Mouse (Mus musculus) heart, postnatal 10 days (tissue): ENCODE data around the gene Ssna1. TPM values are rescaled to one million over a fixed set of nuclear protein-coding genes. Genes with fewer than 3 reads are reported as not detected.

Experiments used
- DNase-seq, 2 experiments: peaks; one replicate each; pipeline ENCODE4 v3.0.0; 2021
- intact Hi-C: fragments of 180-260 bp; cut with DNase I; formaldehyde crosslinking; loops from one replicate; pipeline ENCODE4 v1.15.1; 2025
- total RNA-seq, 2 experiments: library from RNA; stranded (reverse); gene quantifications; 2 replicates each; pipeline ENCODE4 v1.2.3; 2021

The Ssna1 gene
- total RNA-seq = 10 to 100 TPM; 49.4 to 55.2 TPM

DNA sequence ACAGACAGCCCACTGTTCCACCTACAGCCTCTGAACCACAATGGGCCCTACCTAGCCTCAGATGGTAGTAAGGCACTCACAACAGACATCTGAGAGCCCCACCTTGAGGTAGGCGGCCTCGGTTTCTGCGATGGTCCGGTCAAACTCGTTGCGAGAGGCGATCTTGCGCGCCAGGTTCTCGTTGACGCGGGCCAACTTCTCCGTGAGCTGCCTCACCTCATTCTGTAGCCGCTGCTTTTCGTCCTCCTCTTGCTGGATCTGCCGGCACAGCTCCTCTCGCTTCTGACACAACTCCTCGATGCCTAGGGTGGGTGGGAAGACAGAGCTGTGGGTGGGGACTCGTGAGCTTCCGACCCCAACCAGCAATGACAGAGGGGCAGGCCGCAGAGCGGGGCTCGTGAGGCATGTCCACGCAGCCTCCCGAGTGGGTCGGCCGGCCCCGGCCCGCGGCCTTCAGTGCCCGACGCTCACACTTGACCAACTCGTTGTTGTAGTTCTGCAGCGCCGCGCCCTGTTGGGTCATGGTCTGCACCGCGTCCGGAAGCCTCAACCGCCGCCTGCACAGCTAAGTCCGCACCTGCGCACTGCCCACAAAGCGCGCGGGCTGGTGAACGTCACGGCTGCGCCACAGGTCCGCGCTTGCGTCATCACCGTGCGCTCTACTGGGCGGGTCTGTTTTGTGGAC is at the start of gene Ssna1, which contains the start of gene Anapc2:
Gene Ssna1 (minus strand): TSS at position 612 of the 685 bp plus-strand sequence.
Gene Anapc2 (plus strand): TSS at position 652 of the 685 bp plus-strand sequence.
- DNase-seq = peak; percentile 98 to 99
- intact Hi-C loops = loop anchor here (5.0 kb wide), 1 partner anchor 60 kb away; the partner anchor contains the start of gene Man1b1

DNA sequence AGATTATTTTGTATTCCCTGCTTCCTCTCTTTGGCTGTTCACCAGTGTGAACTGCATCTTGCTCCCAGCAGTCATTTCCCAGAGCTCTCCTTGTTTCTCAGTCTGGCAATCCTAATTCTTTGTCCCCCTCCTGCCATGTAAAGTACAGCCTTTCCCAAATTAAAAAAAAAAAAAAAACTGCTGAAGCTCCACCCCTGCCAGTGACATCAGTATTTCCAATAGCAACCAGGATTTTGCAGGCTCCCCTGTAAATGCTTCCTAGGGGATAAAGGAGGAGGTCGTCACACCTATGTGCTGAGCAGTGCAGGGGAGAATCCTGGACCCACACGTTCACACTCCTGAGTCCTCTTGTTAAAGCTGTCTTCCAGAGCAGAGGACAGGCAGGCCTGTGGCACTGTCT is 47.8 kb upstream of the Ssna1 start:
- intact Hi-C loops = no loop called here
- no peak for DNase-seq

DNA sequence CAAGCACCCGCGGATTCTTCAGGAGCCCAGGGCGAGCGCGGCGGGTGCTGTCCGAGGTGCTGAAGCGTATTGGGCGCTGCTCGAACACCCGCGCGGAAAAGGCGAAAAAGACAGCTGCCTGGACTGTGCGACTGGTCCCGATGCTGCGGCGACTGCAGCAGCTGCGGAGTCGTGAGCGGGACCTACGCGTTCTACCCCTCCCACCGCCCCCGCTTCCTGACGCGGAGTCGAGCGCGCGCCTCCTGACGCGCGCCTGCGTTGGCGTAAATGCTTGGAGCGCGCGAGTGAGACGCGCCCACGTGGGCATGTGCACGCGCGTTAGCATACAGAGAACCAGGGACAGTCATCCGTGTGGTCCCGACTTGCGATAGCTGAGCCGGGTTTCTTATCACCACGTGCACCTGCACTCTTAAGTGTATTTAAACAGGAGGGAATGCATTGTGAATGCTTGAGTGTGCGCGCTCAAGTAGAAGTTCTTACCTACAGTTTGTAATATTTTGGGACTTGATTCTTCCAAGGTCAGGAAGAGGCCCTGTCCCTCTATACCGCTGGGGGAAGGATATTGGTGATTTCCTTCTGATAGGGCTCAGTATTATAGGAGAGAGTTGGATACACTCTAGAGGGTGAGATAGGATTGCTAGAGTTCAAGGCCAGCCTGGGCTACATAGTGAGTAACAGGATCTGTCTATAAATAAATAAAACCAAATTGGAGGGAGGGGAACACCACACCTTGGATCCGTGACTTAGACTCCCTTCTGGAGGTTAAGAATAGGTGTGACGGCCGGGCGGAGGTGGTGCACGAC is 46.9 kb upstream of the Ssna1 start, which contains the start of gene Grin1:
Gene Grin1 (minus strand): TSS at position 217 of the 803 bp plus-strand sequence.
- DNase-seq = peak; percentile 70 to 76
- intact Hi-C loops = no loop called here

DNA sequence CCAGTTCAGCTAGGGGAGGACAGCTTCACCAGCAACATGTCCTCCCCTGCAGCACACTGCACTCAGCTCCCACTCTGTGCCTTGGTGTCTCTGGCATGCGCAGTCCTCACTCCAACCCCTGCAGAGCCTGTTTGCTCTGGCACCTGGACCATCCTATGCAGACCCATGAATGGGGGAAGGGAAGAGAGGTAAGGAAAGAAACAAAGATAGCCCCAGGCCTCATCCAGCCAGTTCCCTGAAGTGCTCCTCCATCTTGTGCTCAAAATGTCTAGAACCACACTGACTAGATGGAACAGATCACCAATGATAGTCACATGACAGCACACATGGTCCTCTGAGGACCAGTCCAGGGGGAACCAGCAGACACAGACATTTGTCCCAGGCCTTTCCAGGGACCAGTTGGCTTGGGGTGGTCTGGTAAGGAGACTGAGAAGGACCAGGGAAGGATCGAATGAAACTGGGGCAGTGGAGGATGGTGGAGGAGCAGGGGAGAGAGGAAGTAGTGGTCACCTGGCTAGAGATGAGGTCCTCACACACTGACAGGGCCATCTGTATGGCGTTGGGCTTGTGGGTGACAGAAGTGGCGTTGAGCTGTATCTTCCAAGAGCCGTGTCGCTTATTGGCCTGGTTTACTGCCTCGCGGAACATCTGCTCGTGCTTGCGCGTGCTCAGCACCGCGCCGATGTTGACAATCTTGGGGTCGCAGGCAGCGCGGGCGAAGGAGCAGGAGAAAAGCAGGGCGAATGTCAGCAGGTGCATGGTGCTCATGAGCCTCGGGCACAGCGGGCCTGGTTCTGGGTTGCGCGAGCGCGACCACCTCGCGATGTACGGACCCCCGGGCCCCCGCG is 46.1 kb upstream of the Ssna1 start:
- intact Hi-C loops = no loop called here
- peak in 1 of 2 experiments; percentile 10 for DNase-seq

DNA sequence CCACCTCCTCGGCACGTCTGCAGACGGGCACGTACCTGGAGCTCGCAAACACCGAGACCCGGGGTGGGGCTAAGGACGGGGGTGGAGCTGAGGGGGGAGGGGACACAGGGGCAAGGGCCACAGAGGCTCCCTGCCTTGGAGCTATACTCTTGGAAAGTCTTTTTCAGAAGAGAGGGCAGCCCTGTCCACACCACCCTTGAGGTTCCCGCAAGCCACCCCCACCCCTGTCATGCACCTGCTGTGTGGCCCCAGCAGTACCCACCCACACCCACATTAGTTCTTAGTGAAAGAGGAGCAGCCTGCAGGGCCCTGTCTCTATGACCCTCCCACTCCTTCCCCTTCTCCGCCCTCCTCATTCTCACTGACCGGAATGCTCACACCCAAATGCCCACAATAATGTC is 39.3 kb upstream of the Ssna1 start:
- intact Hi-C loops = no loop called here
- no peak for DNase-seq

DNA sequence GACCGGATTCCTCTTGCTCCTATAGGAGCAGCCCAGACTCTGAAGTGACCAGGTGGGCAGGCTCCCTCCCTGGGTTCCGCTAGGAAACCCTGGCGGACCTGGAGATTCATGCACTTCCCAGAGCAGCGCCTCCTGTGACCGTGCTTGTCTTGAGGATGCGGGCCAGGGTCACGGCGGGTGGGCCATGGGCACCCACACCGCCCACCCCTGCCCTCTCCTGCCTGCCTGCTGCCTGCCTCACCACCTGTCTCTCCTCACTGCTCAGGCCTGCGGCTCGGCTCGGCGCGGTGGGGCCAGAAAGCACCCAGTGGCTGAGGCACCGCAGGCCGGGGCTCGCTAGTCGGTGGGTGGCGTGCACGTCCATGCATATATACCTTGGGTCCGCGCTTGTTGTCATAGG is 38.7 kb upstream of the Ssna1 start:
- intact Hi-C loops = no loop called here
- DNase-seq = no peak

DNA sequence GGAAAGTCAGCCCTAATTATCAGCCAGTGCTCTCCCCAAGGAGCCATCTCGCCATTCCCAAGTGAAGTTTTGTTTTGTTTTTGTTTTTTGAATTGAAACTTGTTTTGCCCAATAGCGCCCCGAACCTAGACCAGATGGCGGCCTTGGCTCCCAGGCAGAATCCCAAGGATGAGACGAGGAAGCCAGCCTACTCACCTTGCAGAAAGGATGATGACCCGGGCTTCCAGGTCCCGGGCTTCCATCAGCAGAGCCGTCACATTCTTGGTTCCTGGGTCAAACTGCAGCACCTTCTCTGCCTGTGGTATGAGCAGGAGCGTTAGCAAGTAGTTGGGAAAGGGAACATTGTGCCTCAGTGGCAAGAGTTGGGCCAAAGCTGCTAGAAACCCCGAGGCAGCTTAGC is 37.9 kb upstream of the Ssna1 start:
- no peak for DNase-seq
- intact Hi-C loops = no loop called here

DNA sequence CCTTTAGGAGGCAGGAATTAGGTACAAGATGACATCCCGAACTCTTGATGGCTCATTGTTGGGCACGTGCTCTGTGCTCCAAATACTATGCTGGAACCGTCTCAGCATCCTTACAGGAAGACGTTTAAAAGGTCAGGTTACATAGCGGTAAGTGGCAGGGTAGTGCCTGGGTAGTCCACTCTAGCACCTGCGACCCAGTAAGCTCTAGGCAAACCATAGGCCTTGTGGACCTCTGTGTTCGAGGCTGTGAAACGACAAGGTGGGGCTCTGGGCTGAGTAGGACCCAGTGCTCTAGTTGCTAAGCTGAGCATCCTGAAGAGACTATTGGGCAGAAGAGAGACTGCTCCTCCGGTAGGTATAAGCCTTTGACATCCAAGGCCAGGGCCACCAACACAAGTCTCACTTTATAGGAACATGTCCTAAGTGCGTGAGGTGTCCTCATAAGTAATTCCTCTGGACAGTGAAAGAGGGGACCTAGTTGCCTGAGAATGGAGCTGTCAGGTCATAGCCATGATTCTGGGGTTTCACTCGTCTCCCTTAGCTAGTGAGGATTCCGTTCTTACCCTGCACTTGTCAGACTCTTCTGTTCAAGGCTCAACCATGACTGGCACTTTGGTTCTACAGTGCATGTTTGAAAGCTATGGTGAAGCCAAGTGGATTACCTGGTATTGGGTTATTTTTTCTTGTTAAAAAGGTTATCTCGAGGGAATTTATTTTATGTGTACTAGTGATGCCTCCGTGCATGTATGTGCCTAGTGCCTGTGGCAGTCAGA is 33.5 kb upstream of the Ssna1 start:
- intact Hi-C loops = no loop called here
- DNase-seq = no peak

DNA sequence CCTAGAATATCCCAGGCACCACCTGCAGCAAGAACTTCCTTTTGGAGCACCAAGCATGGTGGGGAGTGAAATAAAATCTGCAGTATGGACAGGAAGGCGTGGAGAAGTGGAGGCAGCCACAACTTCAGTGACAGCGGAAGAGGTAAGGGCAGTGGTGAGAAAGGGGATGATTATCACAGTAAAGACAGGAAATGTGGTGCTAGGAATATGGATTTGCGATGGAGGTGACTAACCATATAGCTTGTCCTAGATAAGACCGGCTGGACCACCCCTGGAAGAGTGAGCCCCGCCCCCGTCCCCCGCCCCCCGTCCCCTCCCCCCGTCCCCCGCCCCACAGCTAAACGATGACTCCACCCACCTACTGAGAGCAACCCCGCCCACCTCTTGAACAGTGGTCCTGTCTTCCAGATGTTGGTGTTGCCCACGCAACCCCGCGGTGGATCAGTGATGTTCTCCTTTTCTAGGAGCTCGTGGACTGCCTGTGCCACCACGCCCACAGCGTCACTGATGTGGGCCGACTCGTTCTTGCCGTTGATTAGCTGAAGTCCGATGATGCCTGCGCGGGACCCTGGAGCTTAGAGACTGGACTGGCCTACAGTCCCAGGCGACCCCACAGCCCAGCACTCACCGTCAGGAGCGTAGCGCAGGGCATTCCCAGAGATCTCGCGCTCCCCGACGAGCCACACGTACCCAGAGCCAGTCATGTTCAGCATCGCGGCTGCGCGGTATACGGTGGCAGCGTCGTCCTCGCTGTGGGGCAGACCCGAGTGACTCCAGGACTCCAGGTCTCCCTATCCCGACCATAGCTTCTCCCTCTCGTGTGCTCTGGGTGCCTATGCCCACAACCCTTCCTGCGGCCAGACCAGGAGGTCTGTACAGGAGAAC is 32.7 kb upstream of the Ssna1 start:
- no peak for DNase-seq
- intact Hi-C loops = no loop called here

DNA sequence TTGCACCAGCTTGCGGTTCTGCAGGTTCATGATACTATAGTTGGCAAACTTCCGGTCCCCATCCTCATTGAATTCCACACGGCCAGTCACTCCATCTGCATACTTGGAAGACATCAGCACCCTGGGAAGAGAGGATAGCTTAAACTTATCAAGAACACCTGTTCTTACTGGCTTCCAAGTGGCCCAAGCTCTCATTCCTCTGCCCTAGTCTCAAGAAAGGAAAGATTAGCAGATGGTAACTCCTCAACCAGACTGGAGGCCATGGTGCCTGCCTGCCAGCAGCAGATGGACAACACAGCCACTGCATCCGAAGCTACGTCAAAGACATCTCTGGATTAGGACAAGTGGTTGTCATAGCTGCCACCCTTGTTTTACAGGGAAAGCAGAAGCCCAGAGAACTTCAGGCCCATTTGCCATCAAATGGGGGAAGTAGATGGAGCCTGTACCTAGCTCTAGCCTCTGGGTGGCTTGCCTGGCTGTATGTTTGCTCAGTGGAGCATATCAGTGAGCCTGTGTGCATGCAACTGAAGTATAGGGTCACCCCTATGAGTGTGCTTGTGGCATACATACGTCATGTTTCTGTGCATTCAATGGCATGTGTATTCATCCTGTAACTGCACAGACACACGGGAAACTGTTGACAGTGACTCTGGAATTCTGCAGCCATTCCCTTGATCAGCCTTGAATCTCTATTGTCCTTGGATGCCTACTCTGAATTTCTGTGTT is 31.9 kb upstream of the Ssna1 start:
- intact Hi-C loops = no loop called here

DNA sequence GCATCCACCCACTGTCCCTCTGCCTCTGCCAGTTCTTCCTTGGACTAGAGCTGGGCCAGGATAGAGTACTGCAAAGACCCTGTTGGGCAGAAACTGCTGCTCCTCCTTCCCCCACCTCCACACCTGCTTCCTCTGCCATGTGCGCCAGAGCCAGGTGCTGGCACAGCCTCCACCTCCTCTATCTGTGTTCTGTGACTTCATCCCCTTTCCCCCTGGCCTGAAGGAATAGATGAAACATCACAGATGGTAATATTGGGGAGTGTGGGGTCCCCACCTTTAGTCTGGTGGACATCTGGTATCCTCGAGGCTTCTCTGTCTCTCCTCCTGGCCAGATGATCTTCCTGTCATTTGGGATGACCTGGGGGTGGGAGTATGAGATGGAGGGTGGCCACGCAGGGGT is 31.2 kb upstream of the Ssna1 start:
- no peak for DNase-seq
- intact Hi-C loops = no loop called here

More for the DNA sequence above, 31.9 kb upstream of the Ssna1 start:
- no peak for DNase-seq

DNA sequence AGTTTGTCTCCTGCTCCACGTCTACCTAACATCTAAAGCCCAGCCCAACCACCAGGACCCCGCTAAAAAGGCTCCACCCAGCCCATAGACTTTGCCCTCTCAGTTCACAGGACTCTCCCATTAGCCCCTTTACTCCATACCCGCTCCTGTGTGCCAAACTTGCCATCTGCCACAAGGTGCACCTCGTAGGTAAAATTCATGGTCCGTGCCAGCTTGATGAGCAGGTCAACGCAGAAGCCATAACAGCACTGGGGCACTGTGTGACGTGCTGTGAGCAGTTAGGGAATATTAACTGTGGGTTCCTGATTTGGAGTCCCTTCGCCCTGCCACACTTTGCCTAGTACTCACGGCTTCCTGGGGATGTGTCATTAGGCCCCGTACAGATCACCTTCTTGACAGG is 25.8 kb upstream of the Ssna1 start:
- DNase-seq = no peak
- intact Hi-C loops = no loop called here

DNA sequence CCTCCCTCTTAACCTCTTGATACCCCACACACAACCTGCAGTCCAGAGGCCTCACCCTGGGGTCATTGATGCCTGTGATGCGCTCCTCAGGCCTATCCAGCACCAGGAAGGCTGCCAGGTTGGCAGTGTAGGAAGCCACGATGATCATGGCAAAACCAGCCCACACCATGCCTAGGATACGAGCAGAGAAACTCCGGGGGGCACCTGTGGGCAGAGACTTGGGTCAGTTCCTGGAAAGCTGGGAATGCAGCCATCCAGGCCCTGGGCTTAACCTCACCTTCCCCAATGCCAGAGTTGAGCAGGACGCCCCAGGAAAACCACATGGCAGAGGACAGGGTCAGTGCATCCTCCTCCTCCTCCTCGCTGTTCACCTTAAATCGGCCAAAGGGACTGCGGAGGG is 24.9 kb upstream of the Ssna1 start:
- intact Hi-C loops = no loop called here
- DNase-seq = no peak

DNA sequence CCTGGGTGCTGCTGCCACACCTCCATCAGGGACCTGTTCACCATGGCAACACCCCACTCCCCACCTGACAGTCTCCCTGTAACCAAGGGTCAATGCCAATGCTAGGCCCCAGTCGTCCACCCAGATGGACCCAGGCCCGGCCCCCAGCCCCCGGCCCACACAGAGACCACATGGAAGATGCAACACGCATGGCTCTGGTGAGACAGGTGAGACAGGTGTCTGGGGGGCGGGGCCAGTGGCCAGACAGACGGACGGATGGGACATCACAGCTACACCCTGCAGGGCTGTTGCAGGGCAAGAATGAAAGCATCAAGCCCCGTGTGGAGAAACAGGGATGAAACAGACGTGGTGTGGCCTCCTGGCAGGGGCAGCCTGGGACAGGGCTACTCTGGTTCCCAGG is 21.5 kb upstream of the Ssna1 start:
- intact Hi-C loops = loop anchor here (2.0 kb wide), 1 partner anchor 65 kb away; no protein-coding TSS in a partner anchor

DNA sequence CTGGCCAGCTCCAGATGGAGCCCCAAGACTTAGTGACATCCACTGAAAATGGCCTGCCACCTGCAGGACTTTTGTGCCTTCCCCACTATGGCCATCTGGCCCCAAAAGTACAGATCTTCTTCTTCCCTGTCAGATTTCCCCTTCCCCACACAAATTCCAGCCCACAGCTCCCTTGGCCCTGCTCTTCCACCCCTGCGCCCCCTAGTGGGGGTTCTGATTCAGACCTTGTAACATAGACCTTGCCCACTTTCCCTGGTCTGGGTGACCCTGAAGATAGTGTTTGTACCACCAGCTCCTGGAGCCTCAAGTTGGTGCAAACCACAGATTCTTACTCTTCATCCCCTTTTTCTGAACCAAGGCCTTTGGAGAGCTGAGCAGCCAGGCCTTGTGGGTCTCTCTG is 20.6 kb upstream of the Ssna1 start:
- intact Hi-C loops = loop anchor here (2.0 kb wide), 1 partner anchor 64 kb away; no protein-coding TSS in a partner anchor
- DNase-seq = peak; percentile 74 to 90

More for the DNA sequence above, 21.5 kb upstream of the Ssna1 start:
- DNase-seq = no peak

DNA sequence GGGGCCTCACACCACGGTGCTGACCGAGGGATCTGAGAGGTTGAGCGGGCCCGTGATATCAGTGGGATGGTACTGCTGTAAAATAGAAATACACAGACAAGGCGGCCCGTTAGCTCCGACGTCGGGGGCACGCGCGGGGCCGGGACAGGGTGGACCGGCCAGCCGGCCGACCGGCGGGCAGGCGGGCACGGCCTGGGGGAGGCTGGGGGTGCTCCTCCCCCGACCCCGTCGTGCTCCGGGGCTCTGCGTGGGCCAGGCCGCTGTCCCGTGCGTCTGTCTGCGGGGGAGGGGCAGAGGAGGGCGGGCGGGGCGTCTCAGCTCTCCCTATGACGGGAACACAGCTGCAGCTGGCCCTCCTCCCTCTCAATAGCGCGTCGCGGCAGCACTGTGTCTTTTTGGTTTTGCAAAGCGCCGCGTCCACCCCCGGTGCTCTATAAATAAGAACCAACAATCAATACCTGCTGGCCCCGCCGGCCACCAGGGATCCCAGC is 19.9 kb upstream of the Ssna1 start:
- intact Hi-C loops = loop anchor here (2.0 kb wide), 1 partner anchor 63 kb away; no protein-coding TSS in a partner anchor
- peak; percentile 25 to 36 for DNase-seq

DNA sequence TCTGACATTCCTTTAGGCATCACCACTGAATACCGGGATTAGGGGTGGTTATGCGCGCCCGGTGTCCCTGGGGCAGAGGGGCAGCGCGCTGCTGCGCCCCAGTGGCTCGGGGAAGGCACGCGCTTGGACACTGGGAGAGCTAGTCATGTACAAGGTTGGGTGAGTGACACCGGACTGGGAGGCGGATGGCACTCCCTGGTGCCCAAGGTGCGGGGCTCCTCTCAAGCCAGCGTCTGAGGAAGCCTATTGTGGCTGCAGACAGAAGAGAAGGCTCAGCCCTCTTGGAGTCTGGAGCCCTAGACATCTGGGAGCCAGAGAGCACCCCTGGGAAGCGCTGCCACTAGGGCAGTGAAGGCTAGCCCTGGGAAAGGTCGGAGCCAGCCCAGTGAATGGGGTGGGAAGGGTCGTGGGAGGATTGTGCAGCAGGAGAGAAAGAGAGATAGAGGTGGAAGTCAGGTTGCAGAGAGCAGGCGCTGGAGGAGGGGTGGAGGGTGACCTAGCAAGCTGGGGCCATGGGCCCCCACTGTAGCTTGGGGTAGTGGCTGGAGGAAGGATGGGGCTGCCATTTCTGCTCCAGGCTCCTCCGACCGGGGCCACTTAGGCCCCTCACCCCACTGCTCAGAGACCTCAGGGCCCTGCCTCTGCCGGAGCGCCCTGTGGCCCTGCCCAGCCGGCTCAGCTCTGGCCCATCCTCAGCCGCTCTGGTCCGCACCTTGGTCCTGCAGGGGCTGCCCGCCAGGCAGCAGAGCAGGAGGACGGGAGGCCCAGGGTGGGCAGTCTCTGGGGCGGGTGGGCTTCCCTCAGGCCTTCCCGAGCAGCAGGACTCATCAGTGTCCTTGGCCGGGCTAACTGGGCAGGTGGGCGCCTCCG is 19.2 kb upstream of the Ssna1 start:
- DNase-seq = peak in 1 of 2 experiments; percentile 24
- intact Hi-C loops = loop anchor here (2.0 kb wide), 1 partner anchor 63 kb away; no protein-coding TSS in a partner anchor
